Mouse (Mus musculus) brain, embryonic 14.5 days (tissue): Measurements from ENCODE around the gene Fubp1. TPM values are rescaled to one million over a fixed set of nuclear protein-coding genes. Genes with fewer than 3 reads are reported as not detected.

ENCODE experiments used
- DNase-seq: peaks from one replicate; pipeline ENCODE4 v3.0.0-alpha.2; 2011; ENCODE audit warnings: low read depth
- CTCF ChIP-seq: fragments of 200-500 bp; IDR thresholded peaks from 2 replicates; pipeline ENCODE4 v1.5.1; 2012; ENCODE audit warnings: inconsistent platforms, mild to moderate bottlenecking, moderate library complexity, borderline replicate concordance; ENCODE audit not compliant: insufficient read depth, insufficient read length; ENCODE audit errors: extremely low read depth
- POLR2A ChIP-seq: fragments of 200-500 bp; IDR thresholded peaks from 2 replicates; pipeline ENCODE4 v1.6.1; 2012; ENCODE audit warnings: mild to moderate bottlenecking, inconsistent platforms, borderline replicate concordance; ENCODE audit not compliant: poor library complexity, insufficient read depth, insufficient read length, severe bottlenecking; ENCODE audit errors: extremely low read depth
- polyA plus RNA-seq: library from polyadenylated mRNA; depleted of rRNA; stranded (reverse); fragments of >200 nt; gene quantifications from 2 replicates; pipeline ENCODE4 v1.2.3, GENCODE M21; 2012; rRNA removed

Fubp1 gene
- polyA plus RNA-seq, 1 experiment = 264 TPM

GRCm38 (mm10) chr3:152268099-152268498, 57.9 kb downstream of the Fubp1 start:
- DNase-seq = no peak
- no peak for TF ChIP-seq CTCF
- TF ChIP-seq POLR2A = no peak

DNA sequence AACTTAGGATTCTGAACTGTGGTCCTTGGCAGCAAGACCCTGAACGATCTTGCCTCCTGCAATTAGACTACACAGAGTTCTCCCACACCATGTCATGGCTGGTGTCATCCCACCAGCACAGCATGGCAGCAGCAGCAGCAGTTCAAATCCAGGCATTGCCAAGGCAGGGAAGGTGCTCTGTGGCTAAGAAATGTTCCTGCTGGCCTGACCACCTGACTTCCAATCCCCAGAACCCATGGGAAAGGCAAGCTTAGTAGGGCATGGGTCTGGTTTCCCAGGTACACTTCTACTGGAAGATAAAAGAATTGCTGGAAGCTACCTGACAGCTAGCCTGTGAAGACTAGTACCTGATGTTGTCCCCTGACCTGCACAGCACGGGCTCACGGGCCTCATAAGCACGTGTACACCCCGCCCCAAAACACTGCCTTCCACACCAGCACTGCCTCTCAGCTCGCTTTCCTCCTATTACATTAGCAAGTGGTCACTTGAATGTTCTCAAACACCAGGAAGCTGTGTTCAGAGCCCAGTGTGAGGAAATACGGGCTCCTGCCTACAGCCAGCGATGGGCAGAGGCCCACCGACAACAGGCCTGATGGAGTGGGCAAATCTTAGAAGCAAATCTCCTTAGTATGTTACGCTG, 61.0 kb downstream of the Fubp1 start:
- DNase-seq = no peak
- TF ChIP-seq CTCF (no peak), POLR2A (no peak)

GRCm38 (mm10) chr3:152271876-152272275, 61.7 kb downstream of the Fubp1 start:
- no peak for DNase-seq
- TF ChIP-seq CTCF (no peak), POLR2A (no peak)

- DNase-seq = no peak
- TF ChIP-seq CTCF = no peak
These were observed 62.9 kb downstream of the Fubp1 start for GRCm38 (mm10) chr3:152272974-152273685.

GRCm38 (mm10) chr3:152275008-152275407, 64.8 kb downstream of the Fubp1 start:
- TF ChIP-seq POLR2A (no peak), CTCF (no peak)
- no peak for DNase-seq

- TF ChIP-seq POLR2A (no peak), CTCF (no peak)
- DNase-seq = no peak
These were observed 66.7 kb downstream of the Fubp1 start for GRCm38 (mm10) chr3:152276935-152277334.

- DNase-seq = no peak
- TF ChIP-seq CTCF (no peak), POLR2A (no peak)
These were observed 67.7 kb downstream of the Fubp1 start for GRCm38 (mm10) chr3:152277912-152278311.

GRCm38 (mm10) chr3:152278431-152278830, 68.2 kb downstream of the Fubp1 start:
- TF ChIP-seq CTCF (no peak), POLR2A (no peak)

GRCm38 (mm10) chr3:152282126-152282525, 71.9 kb downstream of the Fubp1 start:
- no peak for TF ChIP-seq POLR2A
- no peak for TF ChIP-seq CTCF

More at GRCm38 (mm10) chr3:152278431-152278830, 68.2 kb downstream of the Fubp1 start:
- no peak for DNase-seq

GRCm38 (mm10) chr3:152284306-152284705, 74.1 kb downstream of the Fubp1 start:
- TF ChIP-seq POLR2A (no peak), CTCF (no peak)
- no peak for DNase-seq

More at GRCm38 (mm10) chr3:152282126-152282525, 71.9 kb downstream of the Fubp1 start:
- no peak for DNase-seq

- DNase-seq = no peak
- TF ChIP-seq CTCF (no peak), POLR2A (no peak)
These were observed 74.5 kb downstream of the Fubp1 start for GRCm38 (mm10) chr3:152284759-152285158.

Other genes starting within 250 kb of the Fubp1 start
- gene Gipc2, start 44.2 kb upstream of the Fubp1 start, polyA plus RNA-seq = 4.6 and 6.0 TPM in 2 replicates
- 15.9 and 20.7 TPM in 2 replicates for gene Dnajb4, start 120 bp upstream of the Fubp1 start, polyA plus RNA-seq
- gene Nexn, start 55.9 kb downstream of the Fubp1 start, polyA plus RNA-seq = 0.15 and 1.2 TPM in 2 replicates
- 21.2 and 24.8 TPM in 2 replicates for gene Miga1, start 130.0 kb downstream of the Fubp1 start, polyA plus RNA-seq
- 84.3 and 86.1 TPM in 2 replicates for gene Usp33, start 136.1 kb downstream of the Fubp1 start, polyA plus RNA-seq
- 31.6 and 33.7 TPM in 2 replicates for gene Zzz3, start 185.1 kb downstream of the Fubp1 start, polyA plus RNA-seq